Mouse (Mus musculus): Measurements from ENCODE around the gene Fgd2.

The Fgd2 gene

DNA sequence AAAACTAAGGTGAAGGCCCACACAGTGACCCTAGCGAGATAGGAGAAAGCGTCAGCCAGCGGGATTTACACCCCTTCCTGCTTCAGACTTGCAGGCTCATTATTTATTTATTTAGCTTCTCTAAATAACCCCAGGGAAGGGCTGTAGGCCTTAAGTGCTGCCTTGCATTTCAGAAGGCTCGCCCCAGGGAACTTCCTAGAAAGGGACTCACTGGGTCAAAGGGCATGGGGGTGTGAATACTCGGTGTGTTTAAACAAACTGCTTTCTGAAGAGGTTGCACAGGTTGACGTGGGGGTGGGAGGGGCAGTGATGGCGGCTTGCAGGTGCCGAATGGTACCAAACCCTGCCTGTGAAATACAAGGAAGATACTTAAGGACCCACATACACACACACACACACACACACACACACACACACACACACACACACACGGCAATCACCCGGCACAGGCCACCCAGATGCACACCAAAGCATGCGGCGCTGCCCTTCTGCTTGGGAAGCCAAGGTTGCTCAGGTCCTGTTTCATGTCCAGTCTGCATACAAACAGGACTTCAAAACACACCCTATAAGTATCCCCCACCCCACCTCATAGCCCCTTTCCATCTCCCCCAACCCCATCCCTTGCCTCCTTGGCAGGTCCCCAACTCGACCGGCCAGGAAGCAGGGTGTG, 38.7 kb downstream of the Fgd2 start:
- DNase-seq, result peak in 1 of 2 experiments; percentile 27

GRCm38 (mm10) chr17:29400044-29400443, 39.3 kb downstream of the Fgd2 start:
- DNase-seq, result no peak

DNA sequence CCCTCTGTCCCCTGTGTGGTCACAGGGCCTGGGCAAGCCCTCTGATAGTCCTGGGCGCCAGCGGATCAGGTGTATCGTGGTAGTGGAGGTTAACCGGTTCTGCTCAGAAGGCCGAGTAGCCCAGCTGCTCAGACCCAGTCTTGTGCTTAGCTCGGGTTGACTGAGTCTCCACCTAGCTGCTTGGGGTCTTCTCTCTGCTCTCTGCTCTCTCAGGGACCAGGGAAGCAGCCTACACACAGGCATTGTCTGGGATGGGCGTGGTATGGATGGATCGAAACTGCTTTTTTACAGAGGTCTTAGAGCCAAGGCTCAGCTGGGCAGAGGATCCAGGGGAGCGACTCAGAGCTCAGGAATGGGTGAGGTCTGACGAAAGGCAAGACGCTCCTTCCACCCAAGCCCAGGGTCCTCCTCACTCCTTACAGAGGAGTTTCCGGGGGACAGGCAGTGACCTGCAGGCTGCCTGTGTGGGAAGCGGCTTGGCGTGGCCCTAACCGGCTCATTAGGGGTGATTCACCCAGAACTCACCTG, 41.1 kb downstream of the Fgd2 start:
- DNase-seq, result no peak

GRCm38 (mm10) chr17:29403179-29403578, 42.5 kb downstream of the Fgd2 start:
- DNase-seq, result no peak

DNA sequence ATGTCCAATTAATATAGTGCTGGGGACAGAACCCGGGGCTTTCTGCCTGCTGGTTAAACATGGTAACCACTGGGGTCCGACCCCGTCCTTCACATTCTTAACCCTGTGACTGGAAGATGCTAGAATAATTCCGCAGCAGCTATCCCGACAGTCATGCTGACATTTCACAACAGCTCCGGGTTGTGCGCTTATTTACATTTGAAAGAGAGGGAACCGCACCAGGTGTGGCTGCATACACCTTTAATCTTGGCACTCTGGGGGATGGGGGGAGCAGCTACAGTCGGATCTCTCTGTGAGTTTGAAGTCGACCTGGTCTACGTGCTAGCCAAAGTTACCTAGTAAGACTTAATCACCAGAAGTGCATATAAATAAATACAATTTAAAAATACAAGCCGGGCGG, 44.8 kb downstream of the Fgd2 start:
- DNase-seq, result no peak

GRCm38 (mm10) chr17:29406077-29406476, 45.4 kb downstream of the Fgd2 start:
- peak in 1 of 2 experiments; percentile 17 for DNase-seq

- DNase-seq, result peak; percentile 42 to 51
Measured at GRCm38 (mm10) chr17:29407405-29407804, 46.7 kb downstream of the Fgd2 start.

DNA sequence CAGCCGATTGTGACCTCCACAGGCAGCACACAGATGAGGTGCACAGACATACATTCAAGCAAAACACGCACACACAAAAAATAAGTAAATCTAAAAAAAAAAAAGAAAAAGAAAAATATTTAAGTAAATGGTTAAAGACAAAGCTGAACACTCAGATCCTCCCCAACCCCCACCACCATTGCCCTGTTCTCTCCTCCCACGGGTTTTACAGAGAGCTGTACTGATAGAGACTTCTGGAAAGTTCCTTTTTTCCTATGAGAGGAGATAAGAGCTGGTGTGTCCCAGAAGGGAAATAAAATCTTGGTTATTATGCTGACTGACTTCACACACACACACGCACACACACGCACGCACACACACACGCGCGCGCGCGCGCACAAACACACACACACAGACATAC, 47.6 kb downstream of the Fgd2 start:
- no peak for DNase-seq

- DNase-seq, result no peak
Measured at GRCm38 (mm10) chr17:29409800-29410343, 49.2 kb downstream of the Fgd2 start.

DNA sequence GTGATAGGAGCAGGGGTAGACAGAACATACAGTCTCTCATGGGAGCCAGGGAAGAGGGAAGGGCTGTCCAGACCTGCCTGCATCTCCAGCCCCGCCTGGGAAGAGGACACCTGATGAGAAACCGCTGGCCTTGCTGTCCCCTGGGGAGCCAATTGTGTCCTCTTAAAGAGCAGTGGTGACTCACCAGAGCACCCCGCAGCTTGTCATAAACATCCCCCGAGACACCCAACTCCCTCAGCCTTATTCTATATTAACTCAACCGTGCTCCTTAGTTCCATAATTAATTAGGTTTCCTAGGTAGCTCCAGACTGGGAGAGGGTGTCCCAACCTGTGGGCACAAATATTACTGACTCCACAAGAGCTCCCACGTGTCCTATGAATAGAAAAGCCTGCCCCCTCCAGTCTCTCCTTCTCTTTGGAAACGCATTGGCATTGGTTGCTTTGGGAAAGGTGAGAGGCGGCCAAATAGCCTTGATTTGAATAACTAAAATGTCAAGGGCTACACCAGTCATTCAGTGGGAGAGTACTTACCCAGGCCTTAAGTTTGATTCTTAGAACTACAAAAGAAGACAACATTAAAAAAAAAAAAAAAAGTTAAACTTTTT, 51.2 kb downstream of the Fgd2 start:
- DNase-seq, result no peak

GRCm38 (mm10) chr17:29414566-29414965, 53.9 kb downstream of the Fgd2 start:
- DNase-seq, result no peak

DNA sequence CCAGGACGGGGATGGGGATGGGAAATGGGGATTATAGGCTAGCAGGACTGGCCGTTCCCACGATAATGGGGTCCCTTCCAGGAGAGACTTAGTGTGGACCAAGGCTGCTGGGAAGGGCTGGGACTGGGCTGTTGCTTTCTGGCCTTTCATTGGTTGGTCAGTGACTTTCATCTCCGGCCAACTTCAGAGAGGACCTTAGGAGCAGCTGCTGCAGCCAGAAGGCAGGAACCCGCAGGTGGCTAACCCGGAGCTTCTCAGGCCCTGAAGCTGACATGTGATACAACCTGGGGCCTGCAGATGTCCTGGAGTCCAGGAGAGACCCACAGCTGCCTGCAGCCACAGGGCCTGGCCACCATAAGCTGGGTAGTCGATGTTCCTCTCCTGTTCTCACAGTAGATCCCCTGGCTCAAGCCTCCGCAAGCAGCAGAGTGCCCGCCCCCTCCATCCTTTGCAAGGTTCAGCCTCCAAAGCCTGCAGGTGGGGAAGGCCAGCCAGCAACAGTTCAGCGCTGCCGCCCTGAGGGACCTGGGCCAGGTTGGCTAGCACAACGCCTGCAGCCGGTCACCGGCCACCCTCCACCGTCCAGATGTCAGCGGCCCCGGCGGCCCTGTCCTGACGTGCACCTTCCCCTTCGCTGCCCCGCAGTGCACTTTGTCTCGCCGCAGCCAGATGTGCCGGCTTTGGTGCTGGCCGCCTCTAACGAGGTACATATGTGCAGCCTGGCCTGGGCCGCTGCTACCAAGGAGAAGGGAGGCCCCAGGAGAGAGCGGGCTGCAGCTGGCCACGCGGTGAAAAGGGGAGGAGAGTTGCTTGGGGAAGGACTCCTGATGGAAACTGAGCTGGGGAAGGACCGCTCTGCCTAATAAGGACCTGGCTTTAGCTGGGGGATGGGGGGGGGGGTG, 55.3 kb downstream of the Fgd2 start:
- DNase-seq, result peak in 1 of 2 experiments; percentile 70

DNA sequence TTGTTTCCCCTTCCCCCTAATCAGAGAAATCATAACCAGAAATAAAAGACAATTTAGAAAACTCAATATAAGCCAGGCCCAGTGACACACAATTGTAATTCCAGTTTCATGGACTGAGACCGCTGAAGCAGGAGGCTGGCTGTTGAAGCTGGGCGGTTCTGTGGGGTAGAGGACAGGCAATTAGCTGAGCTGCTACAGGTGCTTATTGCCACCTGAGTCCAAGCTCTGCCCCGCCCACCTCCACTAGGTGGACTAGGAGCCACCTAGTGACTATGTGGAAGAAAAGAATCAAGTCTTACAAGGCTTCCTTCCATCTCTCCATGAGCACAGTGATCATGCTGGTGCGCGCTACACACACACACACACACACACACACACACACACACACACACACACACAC, 56.0 kb downstream of the Fgd2 start:
- DNase-seq, result peak; percentile 46 to 72

DNA sequence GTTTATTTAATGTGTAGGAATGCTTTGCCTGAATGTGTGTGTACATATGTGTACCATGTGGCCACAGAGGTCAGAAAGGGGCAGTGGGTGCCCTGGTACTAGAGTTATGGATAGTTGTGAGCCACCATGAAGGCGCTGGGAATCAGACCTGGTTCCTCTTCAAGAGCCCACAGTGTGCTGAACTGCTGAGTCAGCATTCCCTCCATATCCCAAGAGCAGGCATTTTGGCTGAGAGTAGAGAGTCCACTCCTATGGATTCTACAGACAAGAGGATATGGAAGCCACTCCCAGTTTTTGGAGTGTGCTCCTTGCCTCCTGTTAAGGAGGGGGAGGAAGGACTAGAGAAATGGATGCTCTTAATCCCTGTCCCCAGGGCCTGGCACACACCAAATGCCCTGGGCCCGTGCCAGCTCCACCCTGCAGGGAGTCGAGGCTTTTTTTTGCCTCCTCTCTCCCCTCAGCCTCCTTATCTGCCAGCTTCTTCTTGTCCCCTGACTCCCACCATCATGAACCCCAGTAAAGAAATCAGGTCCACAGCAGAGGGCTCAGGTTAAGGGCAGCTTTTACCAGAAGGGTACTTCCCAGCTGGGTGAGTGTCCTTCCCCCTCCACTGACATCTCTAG, 58.2 kb downstream of the Fgd2 start:
- no peak for DNase-seq

DNA sequence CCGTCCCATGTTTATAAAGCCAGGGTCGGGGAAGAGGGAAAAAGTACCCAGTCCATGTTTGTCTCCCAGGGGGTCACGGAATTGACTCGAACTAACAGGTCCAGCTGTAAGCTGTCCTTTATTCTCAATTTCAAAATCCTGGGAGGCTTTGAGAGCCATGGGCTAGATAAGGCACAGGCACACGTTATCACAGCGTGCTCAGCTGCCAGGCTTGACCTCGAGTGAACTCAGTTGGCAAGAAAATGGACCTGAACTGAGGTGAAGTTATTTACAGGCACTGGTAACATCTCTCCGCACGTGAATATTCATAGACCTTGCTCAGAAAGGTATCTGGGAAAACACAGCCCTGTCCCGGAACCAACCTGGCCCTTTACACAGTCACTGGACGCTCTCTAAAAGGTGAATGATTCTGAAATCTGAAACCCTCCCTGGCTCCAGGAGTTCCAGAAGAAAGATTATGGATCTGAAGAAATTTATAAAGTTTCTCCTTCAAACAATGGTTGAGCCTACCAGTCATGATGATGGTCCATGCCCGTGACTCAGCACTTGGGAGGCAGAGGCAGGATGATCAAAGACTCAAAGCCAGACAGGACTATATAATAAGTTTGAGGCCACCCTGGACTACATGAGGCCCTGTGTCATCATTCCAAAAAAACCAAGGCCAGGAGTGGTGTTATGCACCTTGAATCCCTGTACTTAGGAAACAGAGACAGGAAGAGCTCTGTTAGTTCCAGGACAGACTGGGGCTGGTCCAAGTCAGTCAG, 59.4 kb downstream of the Fgd2 start:
- peak in 1 of 2 experiments; percentile 12 for DNase-seq

- DNase-seq, result no peak
Measured at GRCm38 (mm10) chr17:29421319-29421718, 60.6 kb downstream of the Fgd2 start.

GRCm38 (mm10) chr17:29422337-29422736, 61.6 kb downstream of the Fgd2 start:
- DNase-seq, result no peak

- DNase-seq, result no peak
Measured at GRCm38 (mm10) chr17:29422912-29423504, 62.3 kb downstream of the Fgd2 start.

- DNase-seq, result no peak
Measured at GRCm38 (mm10) chr17:29423991-29424390, 63.3 kb downstream of the Fgd2 start.

DNA sequence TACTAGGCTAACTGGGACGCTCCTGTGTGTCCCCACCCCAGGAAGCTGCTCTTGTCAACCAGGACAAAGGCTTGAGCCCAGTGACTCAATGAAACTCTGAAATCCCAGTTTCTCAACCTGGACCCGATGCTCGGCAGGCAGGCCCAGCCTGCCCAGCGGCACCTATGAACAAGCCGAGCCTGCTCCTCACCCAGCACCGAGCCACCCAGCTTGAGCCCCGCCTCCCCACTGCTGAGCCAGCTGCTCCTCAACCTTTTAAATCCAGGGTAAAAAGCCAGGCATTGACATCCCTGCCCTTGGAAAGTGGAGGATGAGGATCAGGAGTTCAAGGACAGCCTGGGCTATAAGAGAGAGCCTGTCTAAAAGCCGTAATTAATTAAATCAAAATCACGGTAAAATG, 64.6 kb downstream of the Fgd2 start:
- DNase-seq, result no peak

DNA sequence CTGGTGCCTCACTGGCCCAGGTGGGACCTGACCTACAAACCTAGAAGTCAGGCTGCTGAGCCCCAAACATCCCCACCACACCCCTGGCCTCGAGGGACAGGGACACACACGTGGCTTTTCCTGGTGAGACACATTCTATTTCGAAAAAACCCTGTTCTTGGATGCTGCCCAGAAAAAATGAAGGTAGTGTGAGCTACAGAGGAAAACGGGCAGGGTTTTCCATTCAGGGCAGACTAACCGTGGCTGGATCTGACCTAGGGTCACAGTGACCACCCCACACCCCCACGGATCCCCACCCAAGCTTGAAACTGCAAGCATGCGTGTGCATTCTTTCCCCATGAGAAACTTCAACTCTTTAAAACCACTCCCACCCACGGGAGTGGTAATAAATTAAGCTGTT, 67.5 kb downstream of the Fgd2 start:
- peak in 1 of 2 experiments; percentile 39 for DNase-seq

All from kidney, postnatal 36 days (tissue).